Mouse (Mus musculus) ovary, postnatal 14 days (tissue): ENCODE data around the gene Pdc.
"Not testable (repeated sequence)": the region's sequence is repeated elsewhere in the genome, so short reads cannot be mapped to it uniquely, and the experiment has no call there.

Experiments used
- DNase-seq: peaks from one replicate; pipeline ENCODE4 v3.0.0; 2022; ENCODE audit warnings: low spot score

Gene Pdc

DNA sequence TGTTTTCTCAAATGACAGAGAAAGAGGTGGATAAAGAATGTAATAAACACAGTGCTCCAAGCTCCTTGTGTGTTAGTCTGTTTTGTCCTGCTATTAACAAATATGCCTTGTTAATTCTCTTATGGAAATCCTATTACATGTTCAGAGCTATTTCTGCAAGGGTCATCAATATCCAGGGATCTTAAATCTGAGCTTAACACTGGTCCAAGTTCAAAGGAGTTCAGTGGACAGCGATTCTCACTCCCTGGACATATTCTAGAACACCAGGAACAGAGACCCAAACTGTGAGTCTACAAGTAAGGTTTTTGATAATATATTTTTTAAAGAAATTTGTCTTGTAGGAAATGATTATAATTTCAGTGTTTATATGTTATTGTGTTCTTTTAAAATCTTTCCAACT lies at the start of gene Pdc:
TSS of gene Pdc (plus strand) at position 213 of the 400 bp plus-strand sequence.
- no peak for DNase-seq

DNA sequence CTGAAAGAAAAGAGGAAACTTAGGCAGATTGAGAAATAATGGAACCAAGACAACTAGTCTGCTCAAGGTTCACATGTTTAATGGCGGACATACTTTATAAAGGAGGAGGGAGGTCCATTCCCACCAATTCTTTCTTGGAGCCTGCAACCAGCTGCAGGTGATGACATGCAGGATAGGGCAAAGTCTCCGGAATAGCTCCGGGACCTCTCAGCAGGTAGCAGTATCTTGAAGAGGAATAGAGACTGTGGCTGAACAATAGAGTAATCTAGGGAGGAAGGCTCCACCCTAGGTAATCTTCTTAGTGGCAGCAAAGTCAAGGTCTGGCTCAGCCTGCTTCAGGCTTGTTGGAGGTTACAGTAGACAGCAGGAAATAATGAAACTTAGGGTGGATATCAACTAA lies 25.2 kb upstream of the Pdc start:
- not testable (repeated sequence) for DNase-seq

DNA sequence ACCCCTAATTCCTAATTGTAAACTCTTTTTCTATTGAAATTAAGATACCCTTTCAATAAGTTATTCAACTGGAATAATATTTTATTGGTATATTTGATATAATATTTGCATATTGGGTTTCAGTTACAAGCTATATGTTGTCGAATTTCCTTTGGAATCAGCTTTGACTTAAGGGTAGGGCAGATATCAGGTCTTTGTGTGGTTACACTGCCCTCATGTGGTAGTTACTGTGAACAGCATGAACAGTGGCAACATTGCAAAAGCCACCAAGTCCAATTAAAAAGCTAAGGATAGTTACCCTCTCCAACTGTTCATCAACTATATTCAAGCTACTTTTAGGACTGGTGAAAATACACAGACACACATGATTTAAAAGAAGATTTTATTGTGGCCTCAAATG lies 11.6 kb upstream of the Pdc start:
- no peak for DNase-seq

DNA sequence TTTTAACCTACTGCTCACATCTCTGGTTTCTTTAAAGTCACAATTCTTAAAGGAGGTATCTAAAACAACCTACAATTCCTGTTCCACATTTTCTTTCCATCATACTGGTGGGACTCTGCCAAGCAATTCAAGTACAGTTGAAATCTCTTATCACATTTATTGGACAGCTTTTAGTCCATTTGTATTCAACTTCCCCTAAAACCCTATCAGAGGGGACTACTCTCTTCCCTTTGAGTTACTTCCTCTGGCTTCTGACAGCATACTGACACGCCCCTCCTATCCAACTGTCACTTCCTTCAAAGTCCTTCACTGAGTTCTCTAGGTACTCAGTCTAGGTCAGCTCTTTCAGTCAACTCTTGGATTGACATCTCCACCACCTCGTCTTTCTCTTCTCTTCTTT lies 15.9 kb downstream of the Pdc start:
- DNase-seq, result no peak

DNA sequence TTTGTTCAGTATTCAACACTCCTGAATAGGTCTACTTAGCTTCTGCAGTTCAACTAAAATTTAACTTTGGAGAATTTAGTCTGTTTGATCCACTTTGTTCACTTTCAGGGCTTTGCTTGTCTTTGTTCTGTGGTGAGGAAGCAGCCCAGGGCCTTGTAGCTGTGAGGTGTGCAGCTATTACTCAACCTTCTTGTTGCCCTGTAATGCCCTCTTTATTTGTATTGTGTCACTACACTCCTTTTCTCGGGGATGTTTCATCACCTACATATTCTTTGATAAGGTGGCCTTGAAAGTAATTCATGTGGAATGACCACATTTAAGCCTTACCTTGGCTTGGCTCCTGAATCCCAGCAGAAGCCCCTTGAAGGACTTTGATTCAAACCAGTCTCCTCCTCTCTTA lies 41.6 kb downstream of the Pdc start:
- DNase-seq, result no peak

DNA sequence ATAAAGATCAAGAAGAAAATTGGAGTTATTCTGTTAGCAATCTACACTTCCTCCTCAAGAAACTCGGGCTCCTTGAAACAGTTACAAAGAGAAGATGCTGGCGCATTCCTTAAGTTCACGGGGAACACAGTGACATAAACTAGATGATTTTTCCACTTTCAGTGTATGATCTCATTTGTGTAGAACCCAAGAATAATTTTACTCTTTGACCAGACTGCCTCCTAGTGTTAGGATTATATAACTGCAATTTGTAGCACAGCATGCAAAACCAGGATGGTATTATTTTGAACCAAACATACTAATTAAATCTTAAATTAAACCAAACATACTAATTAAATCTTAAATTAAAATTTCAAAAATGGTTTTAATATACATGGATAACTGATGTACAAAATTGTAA lies 53.7 kb downstream of the Pdc start:
- no peak for DNase-seq

DNA sequence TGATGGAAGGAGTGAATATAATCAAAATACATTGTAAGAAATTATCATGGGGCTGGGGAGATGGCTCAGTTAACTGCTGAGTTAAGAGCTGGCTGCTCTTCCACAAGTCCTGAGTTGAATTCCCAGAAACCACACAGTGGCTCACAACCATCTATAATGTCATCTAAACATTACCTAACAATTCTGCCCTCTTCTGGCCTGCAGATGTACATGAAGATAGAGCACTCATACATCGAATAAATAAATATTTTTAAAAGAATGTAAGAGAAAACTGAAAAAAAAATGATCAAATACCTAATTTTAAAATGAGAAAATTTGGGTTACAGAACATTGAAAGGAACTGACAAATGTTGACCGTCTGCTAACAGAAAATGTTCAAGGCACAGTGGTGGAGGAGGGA lies 55.0 kb downstream of the Pdc start:
- DNase-seq, result no peak
